Mouse (Mus musculus) spleen, adult 2 months (tissue): ENCODE data around the gene Lmtk3. TPM values are rescaled to one million over a fixed set of nuclear protein-coding genes. Genes with fewer than 3 reads are reported as not detected.

Source experiments
- DNase-seq, 2 experiments: peaks; one replicate each; pipeline versions ENCODE4 v3.0.0 to v3.0.0-alpha.2; 2012 to 2021; ENCODE audit warnings: low spot score in 2 of 2, low read depth in 1 of 2
- H3K27ac ChIP-seq: fragments of 200-500 bp; 2 replicates; pipeline ENCODE4 v1.5.1; 2012; ENCODE audit warnings: low read length, inconsistent platforms; ENCODE audit not compliant: insufficient read depth
- H3K27me3 ChIP-seq: fragments of 200-500 bp; 2 replicates; pipeline ENCODE4 v1.6.1; 2012; ENCODE audit warnings: mild to moderate bottlenecking, moderate library complexity, low read length, inconsistent platforms; ENCODE audit not compliant: control insufficient read depth, insufficient read depth
- H3K36me3 ChIP-seq: fragments of 200-500 bp; 2 replicates; pipeline ENCODE4 v1.6.1; 2012; ENCODE audit warnings: mild to moderate bottlenecking, low read length, inconsistent platforms; ENCODE audit not compliant: control insufficient read depth, insufficient read depth
- H3K4me1 ChIP-seq: fragments of 200-500 bp; 2 replicates; pipeline ENCODE4 v1.6.1; 2011; ENCODE audit warnings: inconsistent platforms; ENCODE audit not compliant: control insufficient read depth, insufficient read depth, insufficient read length
- H3K4me3 ChIP-seq: fragments of 200-500 bp; 2 replicates; pipeline ENCODE4 v1.5.1; 2011; ENCODE audit warnings: mild to moderate bottlenecking, inconsistent platforms; ENCODE audit not compliant: insufficient read depth, insufficient read length; ENCODE audit errors: extremely low read depth
- CTCF ChIP-seq: fragments of 200-500 bp; IDR thresholded peaks from 2 replicates; pipeline ENCODE4 v1.5.1; 2011; ENCODE audit warnings: mild to moderate bottlenecking, inconsistent platforms; ENCODE audit not compliant: insufficient read depth, insufficient read length, insufficient replicate concordance; ENCODE audit errors: extremely low read depth
- POLR2A ChIP-seq: fragments of 200-500 bp; IDR thresholded peaks from 2 replicates; pipeline ENCODE4 v1.6.1; 2011; ENCODE audit warnings: low read depth, low read length, inconsistent platforms
- WGBS: fragments of 180-500 bp; shearing (Covaris S2); methylation state at CpG from one replicate; pipeline ENCODE4 v1.1.7; 2018; 5-methylcytosine and 5-hydroxymethylcytosine counted together
- polyA plus RNA-seq: library from polyadenylated mRNA; depleted of rRNA; stranded (reverse); fragments of >200 nt; gene quantifications from 2 replicates; pipeline ENCODE4 v1.2.3, GENCODE M21; 2012; rRNA removed

Gene Lmtk3
- polyA plus RNA-seq, 1 experiment: 3.7 TPM

GRCm38 (mm10) chr7:45853089-45853488 is 69.6 kb downstream of the Lmtk3 start:
- Histone ChIP-seq H3K36me3 (no peaks in the 10 kb centered on the region), H3K27me3 (peaks cover 7% of the 10 kb centered on the region; the same call in 1 of the 2 replicates), H3K27ac (no peak overlapping the region), H3K4me1 (no peaks in the 10 kb centered on the region), H3K4me3 (no peak overlapping the region)
- no peak for DNase-seq
- TF ChIP-seq POLR2A: no peak
- TF ChIP-seq CTCF: no peak
- 93% methylated on average over 12 of the region's 12 CpGs for WGBS

Other genes starting within 250 kb of the Lmtk3 start
- gene Hsd17b14, start 228.8 kb upstream of the Lmtk3 start, polyA plus RNA-seq: 1.7 TPM in 2 replicates
- gene Bcat2, start 213.6 kb upstream of the Lmtk3 start, polyA plus RNA-seq: 50.8 and 55.6 TPM in 2 replicates
- 0.90 and 2.8 TPM in 2 replicates for gene Fgf21, start 168.2 kb upstream of the Lmtk3 start, polyA plus RNA-seq
- 0.71 and 1.1 TPM in 2 replicates for gene Fut1, start 166.4 kb upstream of the Lmtk3 start, polyA plus RNA-seq
- 0.46 and 0.63 TPM in 2 replicates for gene Izumo1, start 161.9 kb upstream of the Lmtk3 start, polyA plus RNA-seq
- gene Rasip1, start 156.2 kb upstream of the Lmtk3 start, polyA plus RNA-seq: 18.8 and 20.1 TPM in 2 replicates
- gene Mamstr, start 143.8 kb upstream of the Lmtk3 start, polyA plus RNA-seq: 2.5 and 2.7 TPM in 2 replicates
- 0.04 TPM in 1 of 2 replicates, not detected in the other for gene Fut2, start 117.3 kb upstream of the Lmtk3 start, polyA plus RNA-seq
- gene Ntn5, start 99.7 kb upstream of the Lmtk3 start, polyA plus RNA-seq: 2.2 and 5.1 TPM in 2 replicates
- gene Sec1, start 89.3 kb upstream of the Lmtk3 start, polyA plus RNA-seq: 0.68 and 1.5 TPM in 2 replicates
- gene Car11, start 83.9 kb upstream of the Lmtk3 start, polyA plus RNA-seq: 2.4 and 4.6 TPM in 2 replicates
- 20.0 and 30.1 TPM in 2 replicates for gene Dbp, start 78.7 kb upstream of the Lmtk3 start, polyA plus RNA-seq
- 1,792 and 2,504 TPM in 2 replicates for gene Rpl18, start 68.3 kb upstream of the Lmtk3 start, polyA plus RNA-seq
- gene Sphk2, start 65.7 kb upstream of the Lmtk3 start, polyA plus RNA-seq: 41.0 and 56.3 TPM in 2 replicates
- gene Fam83e, start 62.5 kb upstream of the Lmtk3 start, polyA plus RNA-seq: 0.09 and 0.26 TPM in 2 replicates
- gene Spaca4, start 57.9 kb upstream of the Lmtk3 start, polyA plus RNA-seq: not detected in 2 replicates
- 0.49 and 0.76 TPM in 2 replicates for gene Sult2b1, start 931 bp downstream of the Lmtk3 start, polyA plus RNA-seq
- gene Cyth2, start 30.8 kb downstream of the Lmtk3 start, polyA plus RNA-seq: 21.6 and 21.7 TPM in 2 replicates
- 0.26 TPM in 1 of 2 replicates, not detected in the other for gene Kcnj14, start 41.0 kb downstream of the Lmtk3 start, polyA plus RNA-seq
- gene Grwd1, start 47.2 kb downstream of the Lmtk3 start, polyA plus RNA-seq: 15.2 and 17.1 TPM in 2 replicates
- gene Kdelr1, start 89.0 kb downstream of the Lmtk3 start, polyA plus RNA-seq: 78.7 and 92.6 TPM in 2 replicates
- 0.68 and 1.2 TPM in 2 replicates for gene Grin2d, start 94.6 kb downstream of the Lmtk3 start, polyA plus RNA-seq
- gene Syngr4, start 113.0 kb downstream of the Lmtk3 start, polyA plus RNA-seq: 0.28 and 0.56 TPM in 2 replicates
- gene Tmem143, start 113.2 kb downstream of the Lmtk3 start, polyA plus RNA-seq: 16.6 and 24.5 TPM in 2 replicates
- 245 and 301 TPM in 2 replicates for gene Emp3, start 137.7 kb downstream of the Lmtk3 start, polyA plus RNA-seq
- 1.7 TPM in 2 replicates for gene Ccdc114, start 140.3 kb downstream of the Lmtk3 start, polyA plus RNA-seq
- gene Abcc6, start 246.6 kb downstream of the Lmtk3 start, polyA plus RNA-seq: 0.05 and 0.08 TPM in 2 replicates
- gene Nomo1, start 250.0 kb downstream of the Lmtk3 start, polyA plus RNA-seq: 21.1 and 22.5 TPM in 2 replicates